Mouse (Mus musculus) B cell, adult 2 months (primary cell): ENCODE data around the gene Stat3.

ENCODE experiments used
- DNase-seq, 2 experiments: peaks; one replicate each; pipeline ENCODE4 v3.0.0; 2022

The Stat3 gene

DNA sequence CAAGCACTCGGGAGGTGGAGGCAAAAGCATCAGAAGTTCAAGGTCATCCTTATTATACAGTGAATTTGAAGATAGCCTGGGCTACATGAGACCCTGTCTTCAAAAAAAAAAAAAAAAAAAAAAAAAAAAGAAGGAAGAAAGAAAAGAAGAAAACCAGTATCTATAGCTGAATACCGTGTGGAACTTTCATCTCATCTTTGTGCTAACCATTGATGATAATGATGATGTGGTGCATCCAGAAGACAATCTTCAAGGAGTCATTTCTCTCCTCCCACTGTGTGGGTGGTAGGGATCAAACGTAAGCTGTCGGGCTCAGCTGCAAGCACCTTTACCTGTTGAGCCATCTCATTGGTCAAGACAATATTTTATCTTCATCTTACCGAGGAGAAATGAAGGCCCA, 21.3 kb downstream of the Stat3 start:
- DNase-seq, result no peak

DNA sequence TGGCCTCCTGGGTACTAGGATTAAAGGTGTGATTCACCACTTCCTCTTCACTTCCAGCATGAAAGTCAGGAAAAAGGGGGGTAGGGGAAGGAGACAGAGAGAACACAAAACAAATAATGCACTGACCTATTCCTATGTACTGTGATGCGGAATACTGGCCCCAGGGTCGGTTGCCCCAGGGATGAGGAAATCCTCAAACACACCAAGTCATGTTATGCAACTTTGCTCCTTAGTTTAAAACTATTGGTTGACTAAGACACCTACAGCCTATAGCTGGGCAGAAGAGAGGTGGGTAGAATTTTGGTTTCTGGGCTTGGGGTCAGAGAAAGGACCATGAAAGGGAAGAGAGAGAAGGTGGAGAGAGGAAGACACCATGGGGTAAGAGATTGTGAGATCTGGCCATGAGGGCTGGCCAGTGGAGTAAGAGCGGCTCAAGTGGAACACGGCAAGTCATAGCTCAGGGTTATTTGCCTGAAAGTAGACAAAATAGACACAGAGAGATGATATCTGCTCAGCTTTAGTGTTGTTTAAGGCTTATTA, 22.8 kb downstream of the Stat3 start:
- no peak for DNase-seq

DNA sequence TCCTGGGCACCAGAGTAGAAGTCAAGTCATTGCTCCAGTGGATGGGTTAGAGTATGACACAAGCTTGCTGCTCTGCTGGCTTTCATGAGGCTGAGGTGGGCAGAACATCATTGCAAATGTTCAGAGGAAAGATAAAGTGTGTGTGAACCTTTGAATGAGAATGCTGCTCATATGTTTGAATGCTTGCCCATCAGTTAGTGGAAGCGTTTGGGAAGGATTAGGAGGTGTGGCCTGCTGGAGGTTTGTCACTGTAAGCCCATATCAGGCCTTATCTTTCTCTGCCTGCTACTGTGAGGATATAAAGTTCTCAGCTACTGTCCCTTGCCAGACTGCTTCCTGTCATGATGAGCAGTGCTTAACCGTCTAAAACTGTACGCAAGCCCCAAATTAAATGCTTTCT, 24.3 kb downstream of the Stat3 start:
- no peak for DNase-seq

DNA sequence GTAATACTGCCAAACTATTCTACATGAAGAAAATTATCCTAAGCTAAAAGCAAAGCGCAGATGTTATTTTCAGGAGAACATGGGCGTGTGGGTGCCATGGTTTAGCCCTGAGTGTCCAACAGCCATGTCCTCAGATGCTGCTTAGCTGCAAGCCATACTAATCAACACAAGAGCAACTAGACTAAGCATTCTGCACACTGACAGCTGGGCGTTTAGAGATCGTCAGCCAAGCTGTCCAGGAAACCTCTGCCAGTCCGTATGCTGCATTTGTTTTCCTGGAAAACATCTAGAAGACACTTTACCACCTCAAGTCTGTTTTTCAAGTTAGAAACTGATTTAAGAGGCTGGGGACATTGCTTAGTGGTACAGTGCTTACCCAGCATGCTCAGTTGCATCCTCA, 24.9 kb downstream of the Stat3 start:
- no peak for DNase-seq

DNA sequence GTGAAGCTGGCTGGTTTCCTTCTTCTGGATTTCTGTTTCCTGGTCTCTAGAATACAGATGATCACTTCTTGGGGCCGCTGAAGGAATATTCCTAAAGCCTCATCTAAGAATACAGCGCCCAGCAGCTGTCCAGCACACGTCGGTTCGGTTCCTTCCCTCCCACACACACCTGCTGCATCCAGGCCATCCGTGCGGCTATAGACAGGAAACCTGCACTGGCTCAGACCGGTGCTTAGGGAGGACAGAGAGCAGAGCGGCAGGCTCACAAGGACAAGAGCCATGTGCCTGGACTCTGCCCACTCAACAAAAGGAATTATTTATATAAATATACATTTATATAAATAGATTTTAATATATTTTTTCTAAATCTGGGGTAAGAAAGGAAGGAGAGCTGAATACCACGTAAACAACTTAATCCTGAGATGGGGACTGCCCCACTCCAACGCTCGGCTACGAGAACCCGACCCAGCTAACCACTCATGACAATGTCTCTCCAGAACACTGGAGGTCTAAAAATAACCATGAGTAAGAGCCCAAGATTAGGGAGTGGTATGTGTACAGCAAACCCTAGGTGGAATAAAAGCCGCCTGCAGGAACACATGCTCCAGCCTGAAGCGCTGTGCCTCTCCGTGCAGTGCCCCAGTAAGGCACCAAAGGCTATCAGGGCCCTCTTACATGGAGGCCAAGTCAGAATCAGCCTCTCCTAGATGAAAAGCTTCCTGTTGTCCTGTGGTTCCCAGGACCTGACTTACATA, 26.8 kb downstream of the Stat3 start:
- DNase-seq, result no peak

DNA sequence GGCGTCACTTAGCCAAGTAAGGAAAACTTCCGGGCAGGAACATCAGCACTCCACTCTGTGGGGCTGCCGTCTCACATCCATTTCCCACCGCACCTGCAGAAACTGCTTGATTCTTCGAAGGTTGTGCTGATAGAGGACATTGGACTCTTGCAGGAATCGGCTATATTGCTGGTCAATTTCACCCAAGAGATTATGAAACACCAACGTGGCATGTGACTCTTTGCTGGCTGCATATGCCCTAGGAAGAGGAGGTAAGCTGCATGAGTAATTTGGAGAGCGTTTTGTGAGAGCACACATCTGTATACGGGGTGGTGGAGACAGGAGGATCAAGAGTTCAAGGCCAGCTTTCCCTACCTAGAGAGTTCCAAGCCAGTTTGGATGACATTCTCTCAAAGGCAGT, 30.8 kb downstream of the Stat3 start:
- no peak for DNase-seq

DNA sequence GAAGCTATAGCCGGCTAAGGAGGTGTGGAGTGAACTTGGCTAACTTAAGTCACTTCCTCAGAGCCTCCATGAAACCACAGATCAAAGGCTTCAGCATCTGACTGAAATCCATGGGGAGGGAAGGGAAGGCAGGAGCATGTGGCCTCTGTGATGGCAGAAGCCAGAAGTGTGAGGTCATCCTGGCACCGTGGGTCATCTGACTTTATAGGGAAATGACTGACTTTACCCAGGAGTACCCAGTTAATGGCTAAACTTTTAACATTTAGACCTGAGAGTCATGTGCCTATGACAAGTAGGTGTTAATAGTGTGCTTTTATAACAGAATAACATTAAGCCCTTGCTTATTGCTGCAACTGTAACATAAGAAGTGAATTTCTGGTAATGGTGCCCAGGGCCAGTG, 31.2 kb downstream of the Stat3 start:
- no peak for DNase-seq

DNA sequence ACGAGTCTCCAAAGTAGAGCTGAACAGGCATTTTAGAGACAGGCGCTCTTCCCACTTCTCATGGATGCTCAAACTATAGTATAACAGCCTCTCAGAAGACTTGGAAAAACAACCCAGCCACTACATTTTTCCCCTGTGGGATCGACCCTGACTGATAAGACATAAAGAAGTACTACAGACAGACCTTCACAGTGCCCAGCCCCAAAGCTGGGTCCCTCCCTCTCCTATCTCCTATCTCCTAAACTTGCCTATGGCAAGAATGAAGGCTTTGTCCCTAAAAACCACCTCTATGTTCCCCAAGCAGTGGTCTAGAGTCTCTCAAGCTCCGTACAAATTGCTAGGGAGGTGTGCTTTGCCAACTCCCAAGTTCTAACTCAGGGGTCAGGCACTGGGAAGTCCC, 32.5 kb downstream of the Stat3 start:
- no peak for DNase-seq

DNA sequence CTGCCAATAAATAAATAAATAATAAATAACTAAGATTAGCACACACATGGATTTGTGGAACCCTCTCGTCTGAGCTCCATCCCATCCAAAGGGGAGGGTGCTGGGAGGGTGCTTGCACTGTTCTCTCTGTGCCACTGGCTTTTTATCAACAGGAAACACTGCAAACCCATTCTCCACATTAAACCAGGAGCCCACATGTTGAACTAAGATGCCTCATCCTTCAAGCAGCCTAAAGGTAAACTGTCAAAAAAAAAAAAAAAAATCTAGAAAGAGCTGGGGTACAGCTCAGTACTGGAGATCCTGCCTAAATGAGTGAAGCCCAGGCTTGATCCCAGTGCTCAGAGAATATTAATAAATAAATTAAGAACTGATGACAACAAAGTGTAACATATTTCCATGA, 33.4 kb downstream of the Stat3 start:
- DNase-seq, result no peak

DNA sequence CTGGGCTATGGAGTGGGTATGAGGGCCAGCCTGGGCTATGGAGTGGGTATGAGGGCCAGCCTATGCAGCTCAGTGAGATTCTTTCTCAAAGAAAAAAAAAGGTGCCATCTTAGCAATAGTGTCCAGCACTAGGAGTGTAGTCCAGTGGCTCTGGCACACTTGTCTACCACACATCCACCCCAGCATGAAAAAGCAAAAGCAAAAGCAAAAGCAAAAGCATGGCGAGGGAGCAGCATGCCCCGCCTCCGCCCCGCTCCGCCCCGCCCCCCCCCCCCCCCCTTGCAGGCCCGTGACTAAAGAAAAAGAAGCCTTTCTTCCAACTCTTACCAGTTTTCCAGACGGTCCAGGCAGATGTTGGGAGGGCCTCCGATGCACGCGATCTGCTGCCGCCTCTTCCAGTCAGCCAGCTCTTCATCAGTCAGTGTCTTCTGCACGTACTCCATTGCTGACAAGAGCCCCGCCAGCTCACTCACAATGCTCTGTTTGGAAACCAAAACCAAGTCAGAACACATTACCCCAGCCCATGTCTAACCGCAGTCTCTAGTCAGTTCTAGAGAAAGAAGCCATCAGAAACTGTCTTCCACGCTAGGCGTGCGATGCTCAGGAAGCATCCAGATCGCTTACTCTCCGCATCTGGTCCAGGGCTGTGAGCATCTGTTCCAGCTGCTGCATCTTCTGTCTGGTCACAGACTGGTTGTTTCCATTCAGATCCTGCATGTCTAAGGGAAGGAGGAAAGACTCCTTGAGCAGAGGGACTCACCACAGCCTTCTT, 34.6 kb downstream of the Stat3 start:
- DNase-seq, result no peak

DNA sequence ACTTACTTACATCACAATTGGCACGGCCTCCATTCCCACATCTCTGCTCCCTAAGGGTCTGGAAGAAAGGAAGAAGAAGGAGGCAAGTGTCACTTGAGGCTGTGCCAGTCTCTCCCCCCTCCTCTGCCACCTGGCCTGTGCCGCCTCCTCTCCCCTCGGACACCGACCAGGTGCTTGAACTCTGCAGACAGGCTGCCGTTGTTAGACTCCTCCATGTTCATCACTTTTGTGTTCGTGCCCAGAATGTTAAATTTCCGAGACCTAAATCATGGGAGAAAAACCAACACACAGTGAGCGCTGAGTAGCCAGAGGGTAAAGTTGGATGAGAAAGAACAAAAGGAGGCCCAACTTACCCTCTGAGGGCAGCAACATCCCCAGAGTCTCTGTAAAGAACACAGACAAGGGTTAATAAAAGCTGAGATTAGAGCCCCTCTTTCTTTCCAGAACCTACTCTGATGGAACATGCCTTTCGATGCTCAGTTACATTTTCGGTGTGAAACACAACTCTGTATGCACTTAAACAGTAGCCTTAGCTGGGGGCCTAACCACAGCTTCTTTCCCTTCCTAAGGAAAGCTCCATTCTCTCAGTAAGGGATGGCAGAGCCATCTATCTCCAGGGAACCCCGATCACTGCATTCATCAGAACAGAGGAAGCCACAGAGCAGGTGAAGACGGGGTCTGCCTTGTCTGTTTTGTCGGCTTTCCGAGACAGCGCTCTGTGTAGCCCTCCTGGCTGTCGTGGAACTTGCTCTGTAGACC, 40.7 kb downstream of the Stat3 start:
- DNase-seq, result no peak

DNA sequence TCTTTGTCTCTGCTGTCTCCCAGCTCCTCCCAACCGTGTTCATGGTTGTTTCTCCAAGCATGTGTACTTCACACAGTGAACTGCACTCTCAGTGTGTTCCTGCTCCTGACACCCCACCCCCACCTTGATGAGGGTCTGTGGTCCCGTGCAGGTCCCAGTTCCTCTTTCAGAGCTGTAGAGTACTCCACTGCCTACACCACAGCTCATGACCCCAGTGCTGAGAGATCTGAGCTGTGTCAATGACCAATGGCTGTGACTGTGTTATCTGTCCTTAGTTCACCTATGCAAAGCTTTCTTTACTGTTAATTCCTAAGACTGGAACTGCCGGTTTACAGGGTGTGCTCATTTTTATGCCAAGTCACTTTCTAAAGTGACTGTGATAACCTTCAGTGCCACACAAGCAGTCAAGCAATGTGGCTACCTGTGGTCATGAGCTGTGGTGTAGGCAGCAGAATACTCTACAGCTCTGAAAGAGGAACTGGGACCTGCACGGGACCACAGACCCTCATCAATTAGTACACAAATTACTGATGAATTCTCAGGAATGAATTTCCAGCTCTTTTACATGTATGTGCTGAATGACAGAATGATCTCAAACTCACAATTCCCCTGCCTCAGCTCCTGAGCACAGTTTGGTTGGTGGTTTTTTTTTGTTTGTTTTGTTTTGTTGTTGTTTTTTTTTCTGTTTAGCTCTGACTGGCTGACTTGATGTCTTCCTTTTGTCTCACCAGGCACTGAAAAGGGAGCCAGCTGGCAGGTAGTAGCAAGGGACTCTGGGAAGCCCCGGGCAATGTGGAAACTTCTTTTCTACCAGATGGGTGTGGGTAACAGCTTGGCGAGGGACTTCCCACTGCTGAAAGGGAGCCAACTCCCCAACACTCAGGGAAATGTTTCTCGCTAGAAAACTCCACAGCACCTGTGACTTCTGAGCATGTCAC, 41.8 kb downstream of the Stat3 start:
- DNase-seq, result no peak

DNA sequence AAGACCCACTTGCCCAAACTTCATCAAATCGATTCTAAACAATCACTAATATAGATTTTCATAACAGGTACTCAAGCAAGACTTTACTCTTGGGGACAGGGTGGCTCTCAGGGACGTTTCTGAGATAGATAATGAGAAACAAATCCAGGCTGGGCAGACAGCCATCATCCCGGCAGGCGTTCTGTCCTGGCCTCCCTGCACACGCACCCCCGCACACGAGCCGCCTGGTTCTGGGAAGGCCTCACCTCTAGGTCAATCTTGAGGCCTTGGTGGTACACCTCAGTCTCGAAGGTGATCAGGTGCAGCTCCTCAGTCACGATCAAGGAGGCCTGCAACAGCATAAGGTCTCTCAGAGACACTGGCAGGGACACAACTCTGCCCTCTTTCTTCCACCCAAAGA, 43.3 kb downstream of the Stat3 start:
- no peak for DNase-seq

DNA sequence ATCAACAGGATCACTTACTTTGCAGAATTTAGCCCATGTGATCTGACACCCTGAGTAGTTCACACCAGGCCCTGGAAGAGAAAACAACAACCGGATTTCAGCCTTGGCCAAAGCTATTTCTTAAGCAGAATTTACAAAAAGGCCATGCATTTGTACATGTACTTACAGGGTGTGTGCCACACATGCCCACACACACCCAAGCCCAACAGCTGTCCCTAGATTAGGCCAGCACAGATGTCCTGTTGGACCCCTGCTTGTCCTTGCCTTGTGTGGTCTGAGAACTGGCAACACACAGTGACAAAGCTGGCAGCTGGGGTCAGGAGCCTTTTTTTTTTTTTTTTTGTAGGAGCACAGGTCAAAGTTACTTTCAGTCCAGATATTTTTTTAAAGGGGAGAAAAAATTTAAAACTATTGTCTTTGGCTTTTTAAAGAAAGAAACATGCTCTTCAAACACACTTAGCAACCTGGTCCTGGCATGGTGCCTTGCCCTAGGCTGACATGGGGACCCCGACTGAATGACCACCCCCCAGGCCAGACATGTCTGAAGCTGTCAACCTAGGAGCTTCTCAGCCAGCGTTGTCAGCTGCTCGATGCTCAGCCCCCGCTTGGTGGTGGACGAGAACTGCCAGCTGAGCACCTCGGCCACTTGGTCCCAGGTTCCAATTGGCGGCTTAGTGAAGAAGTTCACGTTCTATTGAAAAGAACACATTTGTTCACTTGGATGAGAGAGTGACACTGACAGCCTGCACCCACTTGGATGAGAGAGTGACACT, 45.0 kb downstream of the Stat3 start:
- no peak for DNase-seq

DNA sequence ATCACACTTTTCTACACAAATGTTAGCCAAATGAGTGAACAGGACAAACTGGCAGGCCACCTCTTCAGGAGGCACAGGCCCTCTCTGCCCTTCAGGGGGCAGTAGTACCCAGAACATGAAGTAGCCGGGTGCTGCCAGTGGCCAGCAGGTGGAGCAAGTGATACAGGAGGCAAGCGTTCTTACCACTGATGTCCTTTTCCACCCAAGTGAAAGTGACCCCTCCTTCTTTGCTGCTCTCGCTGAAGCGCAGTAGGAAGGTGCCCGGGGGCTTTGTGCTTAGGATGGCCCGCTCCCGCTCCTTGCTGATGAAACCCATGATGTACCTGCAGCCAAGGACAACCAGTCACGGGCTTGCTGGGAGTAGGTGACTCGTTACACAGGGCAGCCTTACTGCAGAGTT, 45.9 kb downstream of the Stat3 start:
- peak; percentile 92 to 94 for DNase-seq

DNA sequence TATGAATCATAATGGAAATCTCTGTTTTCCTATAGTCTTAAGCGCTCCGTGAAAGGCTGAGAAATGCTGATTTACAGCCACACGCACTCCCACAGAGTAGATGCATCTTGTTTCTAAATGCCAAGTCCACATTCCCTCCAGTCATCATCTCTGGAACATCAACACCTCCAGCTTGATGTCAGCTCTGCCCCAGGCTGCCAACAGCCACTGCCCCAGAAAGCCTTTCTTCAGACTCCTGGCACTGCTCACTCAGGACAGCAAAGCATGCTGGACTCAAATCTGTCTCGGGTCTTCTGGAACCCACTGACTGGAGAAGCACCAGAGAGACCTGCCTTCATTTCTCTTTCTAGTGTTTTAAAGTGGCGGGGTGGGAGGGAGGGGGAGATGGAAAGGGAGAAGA, 46.9 kb downstream of the Stat3 start:
- DNase-seq, result no peak

DNA sequence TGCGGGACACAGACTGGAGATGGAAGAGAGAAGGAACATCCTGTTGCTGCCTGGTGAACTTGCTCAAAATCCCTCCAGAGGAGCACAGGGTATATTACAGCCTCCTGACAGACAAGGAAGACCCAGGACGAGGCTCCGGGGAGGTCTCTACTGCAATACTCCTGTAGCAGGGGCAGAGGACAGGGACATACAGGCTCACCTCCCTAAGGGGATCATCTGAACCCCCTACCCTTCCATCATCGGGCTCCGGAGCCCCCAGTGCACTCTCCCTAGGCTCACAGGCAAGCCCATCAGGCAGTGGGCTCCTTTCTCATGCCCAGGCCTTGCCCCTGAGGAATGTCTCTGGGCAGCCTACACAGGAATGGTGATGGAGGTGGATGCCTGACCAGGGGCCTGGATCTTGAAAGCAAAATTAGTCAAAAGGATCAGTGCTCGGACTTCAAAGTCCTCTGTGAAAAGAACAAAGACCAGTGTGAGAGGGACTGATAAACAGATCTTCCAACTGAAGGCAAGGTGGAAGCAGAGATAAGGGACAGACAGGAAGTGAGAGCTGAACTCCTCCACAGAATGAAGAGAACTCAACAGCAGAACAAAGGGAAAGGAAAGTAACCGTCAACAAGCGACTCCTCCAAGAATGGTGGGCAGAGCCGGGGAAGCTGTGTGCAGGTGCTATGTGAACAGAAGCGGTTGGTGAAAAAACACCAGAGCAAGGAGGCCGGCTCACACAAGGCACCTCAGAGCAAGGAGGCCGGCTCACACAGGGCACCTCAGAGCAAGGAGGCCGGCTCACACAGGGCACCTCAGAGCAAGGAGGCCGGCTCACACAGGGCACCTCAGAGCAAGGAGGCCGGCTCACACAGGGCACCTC, 47.9 kb downstream of the Stat3 start:
- no peak for DNase-seq

DNA sequence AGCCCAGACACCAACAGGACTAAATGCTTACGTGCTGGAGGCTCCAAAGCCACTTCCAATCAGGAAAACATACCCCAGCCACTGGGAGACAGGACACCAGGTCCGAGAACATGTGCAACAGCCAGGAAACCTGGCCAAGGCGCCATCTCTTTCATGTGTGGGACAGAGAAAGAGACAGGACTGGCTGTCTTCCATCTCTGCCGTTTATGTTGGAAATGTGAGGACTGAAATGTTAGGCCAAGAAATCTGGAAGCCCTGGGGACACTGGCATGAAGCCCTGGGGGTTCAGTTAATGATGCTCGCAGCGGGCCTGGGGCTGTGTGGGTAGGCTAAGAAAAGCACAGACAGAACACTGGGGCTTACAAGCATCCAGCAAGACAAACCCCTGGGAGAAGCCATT, 48.9 kb downstream of the Stat3 start:
- DNase-seq, result no peak

DNA sequence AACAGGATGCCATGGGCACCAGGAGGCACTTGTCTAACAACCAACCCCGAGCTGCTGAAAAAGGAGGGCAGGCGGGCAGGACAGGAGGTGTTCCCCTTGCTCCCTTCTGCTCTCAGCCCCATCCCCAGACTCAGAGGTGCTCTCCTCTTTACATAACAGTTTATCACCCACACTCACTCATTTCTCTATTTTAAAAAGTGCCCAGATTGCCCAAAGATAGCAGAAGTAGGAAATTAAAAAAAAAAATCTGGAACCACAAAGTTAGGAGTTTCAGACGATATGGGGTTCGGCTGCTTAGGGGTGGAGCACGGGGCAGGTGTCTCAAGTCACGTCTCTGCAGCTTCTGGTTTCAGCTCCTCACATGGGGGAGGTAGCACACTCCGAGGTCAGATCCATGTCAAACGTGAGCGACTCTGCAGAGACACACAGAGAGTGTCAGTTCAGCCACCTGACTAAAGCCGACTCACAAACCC, 51.0 kb downstream of the Stat3 start:
- DNase-seq, result no peak

DNA sequence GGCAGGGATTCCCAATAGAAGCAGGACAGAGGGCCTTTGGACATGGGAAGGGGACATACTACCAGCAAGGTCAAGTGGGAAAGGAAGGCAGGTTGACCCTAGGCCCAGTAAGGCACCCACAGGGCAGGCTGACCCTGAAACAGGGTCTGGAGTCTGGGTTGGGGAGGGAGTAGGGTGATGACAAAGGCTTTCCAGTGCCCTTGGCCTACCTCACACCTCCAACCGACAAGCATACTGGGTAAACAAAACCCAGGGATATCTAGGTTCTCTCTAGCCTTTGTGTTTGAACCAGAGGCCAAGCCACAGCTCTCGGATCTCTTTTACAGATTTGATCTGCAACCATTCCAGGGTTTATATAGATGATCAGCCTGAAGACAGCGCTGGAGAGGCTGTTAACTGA, 51.6 kb downstream of the Stat3 start:
- no peak for DNase-seq

DNA sequence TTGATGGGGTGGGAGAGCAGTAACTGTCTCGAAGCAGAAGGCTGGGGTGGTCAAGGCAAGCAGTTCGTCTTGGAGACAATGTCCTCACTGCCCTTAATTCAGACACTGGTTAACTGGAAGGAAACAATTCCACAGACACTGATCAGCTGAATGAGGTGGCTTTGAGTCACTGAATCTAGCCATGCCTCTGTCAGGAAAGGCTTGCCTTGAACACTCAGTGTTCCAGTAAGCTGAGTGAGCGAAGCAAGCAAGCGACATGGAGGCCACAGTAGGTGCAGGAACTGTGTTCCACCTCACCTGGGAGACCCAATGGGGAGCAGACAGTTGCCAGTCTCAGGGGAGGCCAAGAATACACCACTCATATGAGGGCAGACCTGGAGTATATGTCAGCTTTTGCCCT, 52.1 kb downstream of the Stat3 start:
- no peak for DNase-seq
